Mouse (Mus musculus) left cerebral cortex, adult 8-10 months (tissue): ENCODE data around the gene Hhatl. TPM values are rescaled to one million over a fixed set of nuclear protein-coding genes. Genes with fewer than 3 reads are reported as not detected.

Experiments
- DNase-seq, 2 experiments: peaks; one replicate each; pipeline ENCODE4 v3.0.0; 2022; ENCODE audit warnings: low spot score in 2 of 2
- total RNA-seq, 4 experiments: library from RNA; stranded (reverse); gene quantifications; 2 replicates each; pipeline ENCODE4 v1.2.4; 2022

The Hhatl gene
- total RNA-seq, 4 experiments from 2014 or later, result 18.6 to 24.6 (median 23.2) TPM

DNA sequence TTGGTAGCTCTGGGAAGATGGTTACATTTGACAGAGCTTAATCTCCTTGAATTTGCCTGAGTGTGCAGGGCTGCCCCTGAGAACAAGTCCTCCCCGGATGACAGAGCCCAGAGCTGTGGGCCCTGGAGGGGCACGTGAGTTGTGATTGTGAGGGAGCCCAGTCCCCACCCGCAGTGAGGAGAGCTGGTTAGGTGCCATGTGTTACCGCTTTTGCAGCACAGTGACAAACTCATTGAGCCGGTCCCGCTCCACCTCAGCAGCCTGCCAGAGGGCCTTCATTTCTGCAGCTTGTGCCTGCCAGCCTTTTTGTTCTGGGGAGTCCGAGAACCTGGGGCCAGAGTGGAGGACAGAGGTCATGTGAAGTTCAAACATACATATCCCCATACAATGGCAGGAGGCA, 15.6 kb upstream of the Hhatl start:
- no peak for DNase-seq

DNA sequence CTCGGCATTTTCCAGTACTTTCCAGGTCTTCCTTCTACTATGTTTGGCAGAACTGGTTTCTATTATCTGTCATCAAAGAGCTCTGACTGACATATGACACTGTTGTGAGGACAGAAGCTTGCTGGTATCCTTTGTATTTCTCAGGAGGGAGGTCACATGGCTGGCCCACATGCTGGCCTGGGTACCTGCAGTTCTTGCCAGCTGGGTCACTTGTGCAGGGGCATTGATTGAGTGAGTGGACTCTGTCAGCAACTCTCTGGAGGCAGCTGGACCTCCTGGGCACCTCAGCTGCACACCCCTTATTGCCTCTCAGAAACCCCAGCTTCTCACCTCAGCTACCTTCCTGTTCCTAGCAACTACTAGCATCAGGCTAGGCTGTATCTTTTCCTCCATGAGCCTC, 15.2 kb upstream of the Hhatl start:
- no peak for DNase-seq

- DNase-seq, result no peak
Observed at GRCm38 (mm10) chr9:121802747-121803146, 10.4 kb upstream of the Hhatl start.

DNA sequence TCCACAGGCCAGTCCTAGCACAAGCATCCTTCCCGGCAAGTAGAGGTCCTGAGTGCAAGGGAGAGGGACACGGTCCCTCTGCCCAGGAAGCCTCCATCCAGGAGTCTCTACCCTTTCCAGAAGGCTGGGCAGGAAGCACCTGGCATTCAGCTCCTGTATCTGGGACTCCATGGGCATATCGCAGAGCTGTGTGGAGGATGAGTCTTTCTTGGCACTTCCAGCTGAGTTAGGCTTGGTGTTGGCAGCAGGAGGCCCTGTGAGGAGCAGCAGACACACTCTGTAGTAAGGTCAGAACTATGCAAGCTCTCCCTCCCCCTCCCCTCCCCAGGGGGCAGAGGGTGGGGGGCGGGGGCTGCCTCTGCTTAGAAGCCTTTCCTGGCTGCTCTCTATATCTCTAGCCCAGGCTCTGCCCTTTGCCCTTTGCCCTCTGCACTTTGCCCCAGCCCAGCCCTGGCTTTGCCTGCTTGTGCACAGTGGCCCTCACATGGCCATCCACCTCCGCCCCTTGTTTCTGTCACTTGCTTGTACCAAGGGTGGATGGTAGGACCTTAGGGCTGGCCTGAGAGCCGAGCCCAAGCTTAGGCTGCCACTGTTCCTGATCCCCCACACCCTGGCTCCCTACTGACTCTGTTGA, 6.7 kb upstream of the Hhatl start:
- DNase-seq, result no peak

DNA sequence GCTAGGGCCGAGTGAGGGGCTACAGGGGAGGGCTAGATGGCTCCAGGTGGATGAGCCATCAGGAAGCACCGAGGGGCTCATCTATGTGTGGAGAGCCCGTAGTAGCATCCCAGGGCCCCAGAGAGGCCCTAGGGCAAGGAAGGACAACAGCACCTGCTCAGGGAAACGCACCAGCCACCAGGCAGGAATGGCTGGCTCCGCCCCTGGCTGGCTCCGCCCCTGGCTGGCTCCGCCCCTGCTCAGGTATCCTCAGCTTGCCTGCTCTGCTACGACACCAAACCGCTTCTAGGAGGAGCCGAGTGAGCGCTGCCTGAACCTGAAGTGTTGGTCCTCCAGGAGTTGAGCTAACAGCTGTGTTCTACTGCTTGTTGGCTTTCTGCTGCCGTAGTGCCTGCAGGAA, 5.4 kb upstream of the Hhatl start:
- no peak for DNase-seq

GRCm38 (mm10) chr9:121794972-121795539, 2.7 kb upstream of the Hhatl start:
- no peak for DNase-seq

GRCm38 (mm10) chr9:121791206-121791605, 1.1 kb downstream of the Hhatl start:
- DNase-seq, result peak in 1 of 2 experiments; percentile 60

GRCm38 (mm10) chr9:121786359-121786758, 5.9 kb downstream of the Hhatl start:
- DNase-seq, result no peak

- DNase-seq, result no peak
Observed at GRCm38 (mm10) chr9:121785261-121785660, 7.0 kb downstream of the Hhatl start.

DNA sequence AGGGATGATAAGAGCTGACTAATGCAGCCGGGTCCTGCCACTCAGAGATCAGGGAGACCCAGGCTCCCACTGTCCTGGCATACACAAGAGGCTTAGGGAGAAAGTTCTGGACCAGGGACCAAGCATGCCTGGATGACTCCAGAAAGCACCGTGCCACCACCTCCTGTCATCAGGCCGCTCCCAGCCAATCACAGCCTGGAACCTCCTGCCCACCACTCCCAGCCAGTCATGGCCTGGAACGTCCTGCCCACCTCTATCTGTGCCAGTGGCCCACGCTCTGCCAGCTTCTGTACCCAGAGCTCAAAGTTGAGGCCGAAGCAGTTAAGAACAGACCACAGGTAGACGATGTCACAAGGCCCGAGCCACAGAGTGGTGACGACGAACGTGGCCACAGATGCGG, 7.5 kb downstream of the Hhatl start:
- no peak for DNase-seq

- DNase-seq, result peak; percentile 57 to 90
Observed at GRCm38 (mm10) chr9:121778066-121778624, 14.2 kb downstream of the Hhatl start.

DNA sequence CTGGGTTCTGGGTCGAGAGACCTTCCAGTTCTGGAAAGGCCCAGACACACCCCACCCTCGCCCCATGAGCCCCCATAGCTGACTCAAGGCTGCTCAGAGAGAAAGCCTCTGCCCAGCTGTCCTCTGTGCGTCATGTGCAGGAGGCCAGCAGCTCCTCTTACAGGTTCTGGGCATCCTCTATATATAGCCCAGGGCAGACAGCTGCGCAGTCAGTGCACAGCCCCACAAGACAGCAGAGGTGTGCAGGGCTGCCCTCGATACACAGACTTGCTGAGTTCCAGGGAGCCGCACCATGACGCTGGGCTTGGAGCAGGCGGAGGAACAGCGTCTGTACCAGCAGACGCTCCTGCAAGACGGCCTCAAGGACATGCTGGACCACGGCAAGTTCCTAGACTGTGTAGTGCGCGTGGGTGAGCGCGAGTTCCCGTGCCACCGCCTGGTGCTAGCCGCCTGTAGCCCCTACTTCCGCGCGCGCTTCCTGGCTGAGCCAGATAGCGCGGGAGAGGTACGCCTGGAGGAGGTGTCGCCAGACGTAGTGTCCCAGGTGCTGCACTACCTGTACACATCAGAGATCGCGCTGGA, 14.7 kb downstream of the Hhatl start, which contains the start of gene Klhl40:
Klhl40 (plus strand) TSS at position 124 of the 582 bp plus-strand sequence.
- DNase-seq, result peak in 1 of 2 experiments; percentile 77

- DNase-seq, result peak in 1 of 2 experiments; percentile 74
Observed at GRCm38 (mm10) chr9:121776511-121776910, 15.8 kb downstream of the Hhatl start.

- no peak for DNase-seq
Observed at GRCm38 (mm10) chr9:121775951-121776350, 16.4 kb downstream of the Hhatl start.

DNA sequence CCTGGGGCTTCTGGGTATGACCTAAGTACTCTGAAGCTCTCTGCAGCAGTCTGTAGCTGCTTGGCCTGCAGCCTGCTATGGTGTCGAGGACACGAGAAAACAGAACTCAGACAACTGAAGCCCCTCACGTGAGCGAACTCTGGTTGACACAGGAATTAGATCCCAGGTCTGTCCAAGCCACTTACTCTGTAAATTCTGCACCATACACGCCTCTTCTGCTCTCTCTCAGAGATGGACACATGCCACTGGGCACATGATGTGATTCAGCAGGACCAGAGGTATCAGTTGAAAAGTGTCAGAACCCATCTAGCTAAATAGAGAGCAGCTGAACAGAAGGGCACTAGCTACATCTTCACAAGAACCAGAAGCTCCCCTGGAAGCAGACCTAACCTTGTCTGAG, 19.9 kb downstream of the Hhatl start:
- DNase-seq, result no peak

DNA sequence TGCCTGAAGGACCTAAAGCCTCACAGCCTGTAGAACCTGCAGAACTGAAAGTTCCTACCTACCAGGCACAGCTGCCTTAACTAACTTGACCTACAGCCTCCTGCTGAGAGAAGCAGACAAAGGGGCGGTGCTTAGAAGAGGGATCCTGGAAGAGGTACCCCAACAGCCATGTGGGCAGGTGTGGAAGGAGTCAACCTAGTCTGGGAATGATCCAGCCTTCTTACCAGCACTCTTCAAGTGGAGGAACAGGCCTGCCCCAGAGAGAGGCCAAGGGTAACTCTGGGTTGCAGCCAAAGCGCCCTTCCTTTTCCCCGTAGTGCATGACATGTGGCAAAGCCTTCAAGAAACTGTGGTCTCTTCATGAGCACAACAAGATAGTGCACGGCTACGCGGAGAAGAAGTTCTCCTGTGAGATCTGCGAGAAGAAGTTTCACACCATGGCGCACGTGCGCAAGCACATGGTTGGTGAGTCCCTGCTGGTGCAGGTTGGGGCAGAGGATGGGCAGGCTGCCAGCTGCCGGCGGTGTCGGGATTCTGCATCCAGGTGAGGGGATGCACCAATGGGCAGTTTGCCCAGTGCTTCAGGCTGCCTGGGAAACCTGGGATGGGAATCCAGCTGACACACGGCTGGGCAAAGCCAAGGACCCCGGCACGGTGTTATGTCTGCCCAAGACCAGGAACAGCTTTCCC, 27.0 kb downstream of the Hhatl start:
- peak in 1 of 2 experiments; percentile 42 for DNase-seq

- DNase-seq, result peak in 1 of 2 experiments; percentile 17
Observed at GRCm38 (mm10) chr9:121763716-121764115, 28.6 kb downstream of the Hhatl start.

GRCm38 (mm10) chr9:121762761-121763160, 29.5 kb downstream of the Hhatl start:
- peak in 1 of 2 experiments; percentile 33 for DNase-seq

GRCm38 (mm10) chr9:121762248-121762647, 30.1 kb downstream of the Hhatl start:
- DNase-seq, result peak in 1 of 2 experiments; percentile 23

- DNase-seq, result no peak
Observed at GRCm38 (mm10) chr9:121761787-121762186, 30.5 kb downstream of the Hhatl start.

DNA sequence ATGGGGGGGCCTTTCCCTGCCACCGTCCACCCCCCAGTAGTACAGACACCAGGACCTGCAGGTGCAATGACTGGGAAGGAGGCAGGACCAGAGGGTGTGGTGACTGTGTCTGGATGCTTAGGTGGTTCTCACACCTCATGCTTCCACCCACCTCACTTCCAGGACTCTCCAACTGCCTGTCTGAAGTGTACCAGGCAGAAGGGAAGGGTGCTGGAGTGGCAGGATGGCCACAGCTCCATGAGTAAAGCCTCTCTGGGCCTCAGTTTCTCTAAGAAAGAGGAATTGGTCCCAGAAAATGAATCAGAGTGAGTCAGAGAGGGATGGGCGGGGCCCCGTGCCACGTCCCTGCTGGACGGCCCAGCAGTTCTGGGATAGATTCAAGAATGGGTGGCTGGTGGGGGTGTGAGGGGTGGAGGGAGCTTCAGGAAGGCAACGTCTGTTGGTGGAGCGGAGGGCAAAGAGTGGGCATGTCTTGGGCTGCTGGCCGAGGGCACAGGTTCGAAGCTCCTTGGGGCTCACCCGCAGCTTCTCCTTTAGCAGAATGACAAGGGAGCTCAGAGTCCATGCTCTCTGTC, 31.1 kb downstream of the Hhatl start:
- peak in 1 of 2 experiments; percentile 55 for DNase-seq
